Mouse (Mus musculus): ENCODE results near the gene Cnbd2. TPM values are rescaled to one million over a fixed set of nuclear protein-coding genes. Genes with fewer than 3 reads are reported as not detected.

The Cnbd2 gene
- polyA plus RNA-seq, 1 experiment from 2014 or later = 5.2 TPM

Small RNAs within 50 kb of the gene (microRNA-seq; reads per million reads assigned to microRNA genes)
- gene Gm22758 (not detected), gene Gm22759 (not detected)

Other genes starting within 250 kb of the Cnbd2 start
- 6.4 and 6.9 TPM in 2 replicates for gene Spag4, start 247.1 kb upstream of the Cnbd2 start, polyA plus RNA-seq (2016; fragmentation: Nextera tagmentation; extraction: Ambion mirVana)
- gene Cpne1, start 200.3 kb upstream of the Cnbd2 start, polyA plus RNA-seq (2016; fragmentation: Nextera tagmentation; extraction: Ambion mirVana) = 73.9 TPM in 2 replicates
- gene Rbm12, start 200.3 kb upstream of the Cnbd2 start, polyA plus RNA-seq (2016; fragmentation: Nextera tagmentation; extraction: Ambion mirVana) = 38.0 and 51.8 TPM in 2 replicates
- 16.8 and 22.0 TPM in 2 replicates for gene Gm28036, start 185.2 kb upstream of the Cnbd2 start, polyA plus RNA-seq (2016; fragmentation: Nextera tagmentation; extraction: Ambion mirVana)
- gene Romo1, start 168.3 kb upstream of the Cnbd2 start, polyA plus RNA-seq (2016; fragmentation: Nextera tagmentation; extraction: Ambion mirVana) = 447 and 463 TPM in 2 replicates
- 32.9 and 33.7 TPM in 2 replicates for gene Nfs1, start 168.1 kb upstream of the Cnbd2 start, polyA plus RNA-seq (2016; fragmentation: Nextera tagmentation; extraction: Ambion mirVana)
- 757 and 825 TPM in 2 replicates for gene Rbm39, start 132.1 kb upstream of the Cnbd2 start, polyA plus RNA-seq (2016; fragmentation: Nextera tagmentation; extraction: Ambion mirVana)
- gene Phf20, start 115.8 kb upstream of the Cnbd2 start, polyA plus RNA-seq (2016; fragmentation: Nextera tagmentation; extraction: Ambion mirVana) = 84.3 and 88.3 TPM in 2 replicates
- gene Scand1, start 405 bp downstream of the Cnbd2 start, polyA plus RNA-seq (2016; fragmentation: Nextera tagmentation; extraction: Ambion mirVana) = 88.7 and 106 TPM in 2 replicates
- gene Epb41l1, start 108.6 kb downstream of the Cnbd2 start, polyA plus RNA-seq (2016; fragmentation: Nextera tagmentation; extraction: Ambion mirVana) = 2.5 and 2.6 TPM in 2 replicates
- 40.5 and 43.4 TPM in 2 replicates for gene Aar2, start 235.3 kb downstream of the Cnbd2 start, polyA plus RNA-seq (2016; fragmentation: Nextera tagmentation; extraction: Ambion mirVana)